Mouse (Mus musculus) limb, embryonic 14.5 days (tissue): ENCODE measurements at regions not wholly inside any gene's neighbourhood (a gene's known extent, or its start where the extent isn't known, plus 50 kb on each side); places are given as distances from the start of the nearest gene placed in this dataset.
"Not testable (repeated sequence)": the region's sequence is repeated elsewhere in the genome, so short reads cannot be mapped to it uniquely, and the experiment has no call there.

ENCODE experiments used
- ATAC-seq: fragments of 200-750 bp; cut with Nextera tagmentation; 2 replicates; pipeline ENCODE4 v1.8.0; 2017; ENCODE audit warnings: low read depth, moderate number of reproducible peaks, moderate TSS enrichment; ENCODE audit not compliant: low FRiP score
- DNase-seq: peaks from one replicate; pipeline ENCODE4 v3.0.0-alpha.2; 2015; ENCODE audit warnings: low spot score
- H3K27ac ChIP-seq: fragments of 300-500 bp; sonication (generic); replicated peaks from 2 replicates; pipeline ENCODE4 v1.5.1; 2014; ENCODE audit warnings: low read depth, mild to moderate bottlenecking, low read length, moderate library complexity, mixed read lengths
- H3K27me3 ChIP-seq: fragments of 300-500 bp; sonication (generic); 2 replicates; pipeline ENCODE4 v1.6.1; 2014; ENCODE audit warnings: low read length, mixed read lengths; ENCODE audit not compliant: control insufficient read depth, insufficient read depth
- H3K36me3 ChIP-seq: fragments of 300-500 bp; sonication (generic); 2 replicates; pipeline ENCODE4 v1.6.1; 2014; ENCODE audit warnings: mild to moderate bottlenecking, low read length, moderate library complexity, mixed read lengths; ENCODE audit not compliant: control insufficient read depth, insufficient read depth
- H3K4me1 ChIP-seq: fragments of 300-500 bp; sonication (generic); 2 replicates; pipeline ENCODE4 v1.6.1; 2014; ENCODE audit warnings: antibody characterized with exemption, low read length, mixed read lengths; ENCODE audit not compliant: control insufficient read depth, insufficient read depth
- H3K4me2 ChIP-seq: fragments of 300-500 bp; sonication (generic); replicated peaks from 2 replicates; pipeline ENCODE4 v1.6.1; 2014; ENCODE audit warnings: low read depth, mild to moderate bottlenecking, low read length, moderate library complexity; ENCODE audit not compliant: severe bottlenecking
- H3K4me3 ChIP-seq: fragments of 300-500 bp; sonication (generic); replicated peaks from 2 replicates; pipeline ENCODE4 v1.5.1; 2014; ENCODE audit warnings: low read length
- H3K9ac ChIP-seq: fragments of 300-500 bp; sonication (generic); 2 replicates; pipeline ENCODE4 v1.6.1; 2014; ENCODE audit warnings: mild to moderate bottlenecking, low read depth, low read length, moderate library complexity; ENCODE audit not compliant: severe bottlenecking
- H3K9me3 ChIP-seq: fragments of 300-500 bp; sonication (generic); 2 replicates; pipeline ENCODE4 v1.6.1; 2016; ENCODE audit warnings: low read length; ENCODE audit not compliant: control insufficient read depth
- POLR2A ChIP-seq: fragments of 200-500 bp; IDR thresholded peaks from 2 replicates; pipeline ENCODE4 v1.8.0; 2012; ENCODE audit warnings: inconsistent platforms, mild to moderate bottlenecking, moderate library complexity, borderline replicate concordance; ENCODE audit not compliant: insufficient read depth, insufficient read length; ENCODE audit errors: extremely low read depth
- WGBS: fragments of 180-500 bp; shearing (Covaris S2); extraction: QIAGEN DNeasy Blood & Tissue Kit; methylation state at CpG from one replicate; pipeline ENCODE4 v1.1.7; 2014; 5-methylcytosine and 5-hydroxymethylcytosine counted together

DNA sequence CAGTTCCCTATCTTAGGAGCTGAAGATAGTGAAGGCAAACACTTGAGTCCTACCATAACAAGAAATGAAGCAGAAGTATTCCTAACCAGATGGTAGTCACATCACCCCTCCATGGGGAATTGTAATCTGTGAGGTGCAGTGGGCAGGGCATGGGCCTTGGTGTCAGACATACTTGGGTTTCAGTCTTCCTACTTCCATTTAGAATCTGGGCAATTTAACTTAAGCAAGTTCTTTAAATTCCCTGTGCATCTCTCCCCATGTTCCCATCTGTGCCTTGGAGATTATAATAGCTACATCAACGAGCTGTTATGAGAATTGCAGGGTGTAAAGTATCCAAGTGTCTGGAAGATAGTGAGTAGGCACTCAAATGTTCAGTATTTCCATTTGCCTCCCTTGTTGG lies 149.9 kb upstream of the Nwd2 start:
- Histone ChIP-seq H3K4me3 (no peak overlapping the region), H3K27ac (no peak overlapping the region), H3K36me3 (no peaks in the 10 kb centered on the region), H3K9me3 (no peaks in the 10 kb centered on the region), H3K9ac (no peak overlapping the region), H3K4me1 (no peaks in the 10 kb centered on the region), H3K4me2 (no peak overlapping the region), H3K27me3 (no peaks in the 10 kb centered on the region)
- DNase-seq (no peak), ATAC-seq (no peak)
- TF ChIP-seq POLR2A: no peak
- 44% methylated on average over 1 of the region's 1 CpGs for WGBS

DNA sequence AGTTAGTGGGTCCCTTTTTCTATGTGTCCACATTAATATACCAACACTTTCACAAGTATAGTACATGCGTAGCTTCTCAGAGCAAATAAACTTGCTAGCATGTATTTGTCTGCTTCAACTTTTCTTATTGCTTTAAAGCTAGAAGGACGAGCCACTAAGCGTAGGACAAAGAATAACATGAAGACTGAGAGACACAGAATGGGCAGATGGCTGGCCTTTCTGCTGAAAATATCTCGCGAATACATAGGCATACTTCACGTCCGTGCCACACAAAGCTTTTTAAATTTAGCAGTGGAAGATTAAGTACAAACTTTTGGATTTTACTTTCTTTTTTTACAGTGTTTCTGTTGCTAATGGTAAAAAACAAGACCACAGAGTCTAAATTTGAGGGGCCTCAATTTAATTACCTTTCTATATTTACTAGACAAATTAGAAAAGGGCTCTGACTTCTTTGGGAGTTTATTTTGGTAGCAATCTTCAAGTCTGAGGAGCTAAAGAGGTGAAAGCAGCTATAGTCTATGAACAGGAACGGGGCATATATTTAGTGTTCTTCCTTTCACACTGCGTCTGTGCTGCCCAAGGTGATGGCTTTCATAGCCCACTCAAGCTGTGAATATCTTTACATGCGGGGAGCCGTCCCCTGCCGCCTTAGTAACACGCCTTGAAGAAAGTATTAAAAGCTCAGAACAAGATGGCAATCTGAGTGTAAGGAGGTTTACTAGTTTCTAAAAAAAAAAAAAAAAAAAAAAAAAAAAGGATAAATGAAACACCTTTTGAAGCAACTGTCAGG lies 145.7 kb upstream of the Nwd2 start:
- no peak overlapping the region for H3K9ac ChIP-seq
- H3K27ac ChIP-seq: no peak overlapping the region
- H3K36me3 ChIP-seq: no peaks in the 10 kb centered on the region
- no peak overlapping the region for H3K4me2 ChIP-seq
- H3K4me1 ChIP-seq: no peaks in the 10 kb centered on the region
- no peaks in the 10 kb centered on the region for H3K27me3 ChIP-seq
- H3K9me3 ChIP-seq: no peaks in the 10 kb centered on the region
- no peak for DNase-seq
- no peak for TF ChIP-seq POLR2A
- no peak for ATAC-seq
- 73% methylated on average over 13 of the region's 13 CpGs for WGBS
- H3K4me3 ChIP-seq: no peak overlapping the region

DNA sequence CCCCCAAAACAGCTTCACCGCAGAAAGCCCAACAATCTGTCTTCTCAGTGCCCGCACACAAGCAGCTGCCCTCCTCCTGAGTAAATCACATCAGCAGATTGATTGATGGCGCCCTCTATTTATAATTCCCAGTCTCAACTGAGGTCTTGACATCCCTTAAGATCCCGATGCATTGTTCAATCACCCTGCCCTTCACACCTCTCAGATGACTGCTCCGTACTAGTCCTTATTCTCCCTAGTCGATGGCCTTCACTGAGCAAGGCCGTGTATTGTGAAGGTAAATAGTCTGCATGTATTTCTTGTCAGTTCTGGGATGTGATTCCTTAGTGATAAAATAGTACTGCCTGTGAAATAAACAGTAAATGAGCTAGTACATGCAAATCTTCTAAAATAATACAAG lies 114.7 kb upstream of the Nwd2 start:
- no peak for DNase-seq
- Histone ChIP-seq H3K27ac (no peak overlapping the region), H3K4me1 (no peaks in the 10 kb centered on the region), H3K4me3 (no peak overlapping the region), H3K9me3 (no peaks in the 10 kb centered on the region), H3K9ac (no peak overlapping the region), H3K36me3 (no peaks in the 10 kb centered on the region), H3K4me2 (no peak overlapping the region), H3K27me3 (no peaks in the 10 kb centered on the region)
- WGBS: 58% methylated on average over 7 of the region's 7 CpGs
- no peak for TF ChIP-seq POLR2A
- no peak for ATAC-seq

DNA sequence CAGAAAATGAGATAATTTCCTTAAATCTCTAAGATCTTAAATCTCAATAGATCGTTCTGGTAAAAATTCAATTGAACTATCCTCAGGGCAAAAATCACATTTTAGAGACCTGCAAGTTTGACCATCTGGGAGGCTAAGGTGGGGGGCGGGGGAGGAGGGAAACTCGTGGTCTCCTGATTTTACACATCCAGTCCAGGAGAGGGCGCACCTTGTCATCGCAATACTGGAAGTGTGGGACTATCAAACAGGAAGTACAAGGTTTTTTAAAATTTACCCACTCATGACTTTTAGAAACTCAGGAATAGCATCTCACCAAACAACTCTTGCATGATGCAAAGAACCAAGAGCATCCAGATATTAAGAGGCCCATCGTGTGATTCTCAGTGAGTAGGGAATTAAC lies 108.4 kb upstream of the Nwd2 start:
- Histone ChIP-seq H3K4me3 (no peak overlapping the region), H3K4me1 (no peaks in the 10 kb centered on the region), H3K9me3 (no peaks in the 10 kb centered on the region), H3K36me3 (no peaks in the 10 kb centered on the region), H3K9ac (no peak overlapping the region), H3K27ac (no peak overlapping the region), H3K27me3 (no peaks in the 10 kb centered on the region), H3K4me2 (no peak overlapping the region)
- ATAC-seq (no peak), DNase-seq (no peak)
- WGBS: 83% methylated on average over 6 of the region's 6 CpGs
- no peak for TF ChIP-seq POLR2A

DNA sequence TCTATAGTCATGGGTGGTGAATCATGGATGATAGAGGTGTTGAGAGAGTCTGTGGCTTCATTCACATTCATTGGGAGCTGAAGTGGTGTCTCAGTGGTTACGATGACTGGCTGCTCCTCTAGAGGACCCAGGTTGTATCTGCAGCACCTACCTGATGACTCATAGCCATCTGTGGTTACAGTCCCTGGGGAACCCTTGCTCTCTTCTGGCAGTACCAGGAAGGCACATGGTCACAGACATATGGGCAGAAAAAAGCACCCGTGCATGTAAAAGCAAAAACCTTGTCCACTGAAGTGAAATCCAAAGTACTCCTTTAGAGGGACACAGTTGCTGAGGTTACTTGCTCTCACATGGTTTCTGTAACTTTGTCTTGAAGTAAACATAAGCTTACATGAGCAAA lies 103.4 kb upstream of the Nwd2 start:
- Histone ChIP-seq H3K27ac (no peak overlapping the region), H3K4me2 (no peak overlapping the region), H3K9me3 (no peaks in the 10 kb centered on the region), H3K36me3 (no peaks in the 10 kb centered on the region), H3K4me3 (no peak overlapping the region), H3K27me3 (no peaks in the 10 kb centered on the region), H3K9ac (no peak overlapping the region), H3K4me1 (no peaks in the 10 kb centered on the region)
- DNase-seq (no peak), ATAC-seq (no peak)
- 95% methylated on average over 2 of the region's 2 CpGs for WGBS
- no peak for TF ChIP-seq POLR2A

DNA sequence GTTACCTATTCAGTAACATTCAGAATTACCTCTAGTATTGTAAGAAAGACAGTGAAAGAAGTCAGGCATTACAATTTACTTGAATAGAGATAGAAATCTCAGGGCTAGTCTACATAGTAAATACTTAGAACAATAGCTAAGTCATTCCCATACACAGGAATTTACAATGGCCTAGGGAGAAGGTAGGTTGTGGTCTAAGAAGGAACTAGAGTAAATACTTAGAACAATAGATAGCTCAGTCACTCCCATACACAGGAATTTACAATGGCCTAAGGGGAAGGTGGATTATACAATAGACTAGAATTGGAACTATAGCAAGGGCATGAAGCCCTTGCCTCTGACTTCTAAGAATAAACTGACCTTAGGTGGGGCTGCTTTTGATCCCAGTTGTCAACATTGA lies 83.0 kb upstream of the Nwd2 start:
- ATAC-seq, H3K4me3 ChIP-seq: not testable (repeated sequence)

More for the DNA sequence above, 83.0 kb upstream of the Nwd2 start:
- H3K36me3 ChIP-seq, H3K9ac ChIP-seq, H3K27ac ChIP-seq, H3K4me1 ChIP-seq, H3K27me3 ChIP-seq, H3K9me3 ChIP-seq, H3K4me2 ChIP-seq, DNase-seq: not testable (repeated sequence)
